Mouse (Mus musculus) right cerebral cortex, postnatal 10 days (tissue): Measurements from ENCODE around the gene Tfcp2l1.
A peak's percentile ranks its signal among the peaks of the same experiment; 100 is the strongest.
"Not testable (repeated sequence)": the region's sequence is repeated elsewhere in the genome, so short reads cannot be mapped to it uniquely, and the experiment has no call there.

Experiments used
- DNase-seq, 2 experiments: peaks; one replicate each; pipeline ENCODE4 v3.0.0; 2021; ENCODE audit warnings: low spot score in 2 of 2

The Tfcp2l1 gene

DNA sequence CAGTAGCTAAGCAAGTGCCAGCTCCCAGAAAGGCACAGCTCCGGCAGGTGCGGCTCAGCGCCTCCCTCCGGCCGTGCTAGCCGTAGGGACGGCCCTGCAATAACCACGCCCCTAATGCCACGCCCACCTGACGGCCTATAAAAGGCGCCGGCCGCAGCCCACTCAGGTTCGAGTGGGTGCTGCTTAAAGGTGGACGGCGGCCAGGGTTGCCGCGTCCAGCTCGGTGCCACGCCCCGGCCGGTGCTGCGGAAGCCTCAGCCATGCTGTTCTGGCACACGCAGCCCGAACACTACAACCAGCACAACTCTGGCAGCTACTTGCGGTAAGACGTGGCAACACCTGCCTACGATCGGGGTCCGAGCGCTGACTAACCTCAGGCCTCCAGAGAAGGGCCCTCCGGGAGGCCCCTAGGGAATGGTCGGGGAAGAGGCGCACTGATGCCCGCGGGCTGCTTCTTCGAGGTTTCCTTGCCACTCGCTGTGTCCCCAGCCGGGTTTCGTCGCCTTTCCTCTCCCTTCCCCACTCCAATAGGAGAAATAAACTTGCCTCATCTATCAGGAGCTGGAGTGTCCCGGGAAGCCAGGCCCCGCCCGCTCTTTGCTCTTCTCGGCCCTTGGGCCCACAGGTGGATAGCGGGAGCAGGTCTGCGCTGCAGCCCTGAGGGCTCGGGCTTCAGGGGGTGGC is at the start of gene Tfcp2l1:
Gene Tfcp2l1 (plus strand): TSS at position 165 of the 684 bp plus-strand sequence.
- peak; percentile 46 to 57 for DNase-seq

- no peak for DNase-seq
Measured at GRCm38 (mm10) chr1:118580174-118580702, 47.5 kb upstream of the Tfcp2l1 start.

DNA sequence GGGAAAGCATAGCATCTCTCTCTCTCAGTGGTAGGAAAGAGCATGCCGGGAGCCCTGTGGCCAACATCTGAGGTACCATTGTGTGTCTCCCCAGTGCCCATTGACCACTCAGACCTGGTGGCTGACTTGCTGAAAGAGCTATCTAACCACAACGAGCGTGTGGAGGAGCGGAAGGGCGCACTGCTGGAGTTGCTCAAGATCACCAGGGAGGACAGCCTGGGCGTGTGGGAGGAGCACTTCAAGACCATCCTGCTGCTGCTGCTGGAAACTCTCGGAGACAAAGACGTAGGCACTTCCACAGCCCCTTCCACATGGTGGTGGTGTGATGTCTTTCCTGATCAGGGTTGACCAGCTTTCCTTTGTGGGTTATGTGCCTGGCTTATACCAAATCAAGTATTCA is 46.6 kb upstream of the Tfcp2l1 start:
- DNase-seq, result no peak

DNA sequence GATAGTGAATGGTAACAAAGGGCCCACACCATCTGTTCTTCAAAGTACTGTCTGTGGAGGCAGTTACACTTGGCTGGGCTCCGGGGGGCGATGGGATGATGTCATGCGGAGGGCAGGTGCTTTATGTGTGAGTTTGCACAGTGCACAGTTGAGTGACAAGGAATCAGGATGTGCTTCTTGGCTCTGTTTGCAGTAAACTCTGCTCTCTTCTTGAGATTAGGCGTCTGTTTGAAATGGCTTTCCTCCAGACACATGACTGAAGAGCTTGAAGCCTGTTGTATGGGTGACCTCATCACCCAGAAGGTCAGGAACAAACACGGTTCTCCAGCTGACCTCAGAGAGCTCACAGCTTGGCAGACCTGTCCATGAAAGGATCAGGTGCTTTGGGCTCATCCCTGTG is 38.0 kb upstream of the Tfcp2l1 start:
- no peak for DNase-seq

DNA sequence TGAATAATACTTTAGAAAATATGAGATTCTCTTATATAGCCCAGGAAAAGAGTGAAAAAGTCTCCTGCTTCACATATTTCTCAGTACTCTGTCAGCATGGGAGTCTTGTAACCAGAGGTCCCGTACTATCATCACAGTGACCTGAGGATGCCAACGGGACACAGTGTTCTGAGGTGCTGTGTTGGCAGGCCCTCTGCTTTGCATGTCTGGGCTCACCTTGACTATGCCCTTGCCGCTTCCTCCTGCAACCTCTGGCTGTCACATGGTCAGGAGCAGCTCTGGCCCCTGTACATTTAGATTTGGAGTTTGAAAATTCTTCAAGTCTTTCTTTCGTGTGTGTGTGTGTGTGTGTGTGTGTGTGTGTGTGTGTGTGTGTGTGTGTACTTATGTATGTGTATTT is 34.8 kb upstream of the Tfcp2l1 start:
- no peak for DNase-seq

- DNase-seq, result no peak
Measured at GRCm38 (mm10) chr1:118595395-118595794, 32.4 kb upstream of the Tfcp2l1 start.

GRCm38 (mm10) chr1:118597475-118598213 is 30.1 kb upstream of the Tfcp2l1 start:
- no peak for DNase-seq

- DNase-seq, result no peak
Measured at GRCm38 (mm10) chr1:118598339-118598738, 29.4 kb upstream of the Tfcp2l1 start.

GRCm38 (mm10) chr1:118613631-118614183 is 14.0 kb upstream of the Tfcp2l1 start:
- DNase-seq, result no peak

GRCm38 (mm10) chr1:118621055-118621454 is 6.7 kb upstream of the Tfcp2l1 start:
- not testable (repeated sequence) for DNase-seq

DNA sequence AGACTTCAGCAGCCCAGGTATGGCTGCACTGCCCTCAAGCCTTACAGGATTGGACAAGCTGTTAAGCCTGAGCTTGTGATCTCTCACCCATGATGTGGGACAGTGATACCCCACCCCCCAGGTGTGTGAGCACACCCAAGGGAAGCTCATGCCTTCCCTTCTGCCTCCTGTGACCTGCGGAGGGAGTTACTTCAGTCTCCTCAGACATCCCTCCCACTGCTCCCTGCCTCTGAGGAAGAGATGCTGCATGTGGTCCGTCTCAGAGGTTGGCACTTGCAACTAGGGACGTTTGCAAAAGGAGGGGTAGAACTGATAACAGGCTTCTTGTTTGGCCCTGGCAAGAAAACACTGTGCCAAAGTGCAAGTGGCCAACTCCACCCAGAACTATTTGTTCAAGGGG is 4.9 kb upstream of the Tfcp2l1 start:
- DNase-seq, result no peak

GRCm38 (mm10) chr1:118625461-118625860 is 2.3 kb upstream of the Tfcp2l1 start:
- DNase-seq, result no peak

DNA sequence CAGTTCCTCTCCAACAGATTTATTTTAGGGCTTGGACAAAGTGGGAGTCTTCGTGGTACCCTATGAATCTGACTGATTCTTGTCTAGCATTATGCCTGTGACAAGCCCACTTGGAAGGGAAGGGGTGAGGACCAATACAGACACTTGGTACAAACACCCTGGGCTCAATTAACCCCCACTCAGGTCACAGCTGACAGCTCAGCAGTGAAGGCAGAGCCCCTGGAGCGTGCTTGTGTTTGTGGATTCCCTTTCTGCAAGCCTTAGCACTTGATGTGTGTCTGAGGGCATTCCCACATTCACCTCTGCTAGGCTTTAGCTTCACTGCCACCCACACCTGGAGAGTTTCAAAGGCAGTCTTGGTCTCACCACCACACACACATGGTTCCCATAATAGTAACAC is 1.8 kb upstream of the Tfcp2l1 start:
- DNase-seq, result no peak

- no peak for DNase-seq
Measured at GRCm38 (mm10) chr1:118626452-118626851, 1.3 kb upstream of the Tfcp2l1 start.

DNA sequence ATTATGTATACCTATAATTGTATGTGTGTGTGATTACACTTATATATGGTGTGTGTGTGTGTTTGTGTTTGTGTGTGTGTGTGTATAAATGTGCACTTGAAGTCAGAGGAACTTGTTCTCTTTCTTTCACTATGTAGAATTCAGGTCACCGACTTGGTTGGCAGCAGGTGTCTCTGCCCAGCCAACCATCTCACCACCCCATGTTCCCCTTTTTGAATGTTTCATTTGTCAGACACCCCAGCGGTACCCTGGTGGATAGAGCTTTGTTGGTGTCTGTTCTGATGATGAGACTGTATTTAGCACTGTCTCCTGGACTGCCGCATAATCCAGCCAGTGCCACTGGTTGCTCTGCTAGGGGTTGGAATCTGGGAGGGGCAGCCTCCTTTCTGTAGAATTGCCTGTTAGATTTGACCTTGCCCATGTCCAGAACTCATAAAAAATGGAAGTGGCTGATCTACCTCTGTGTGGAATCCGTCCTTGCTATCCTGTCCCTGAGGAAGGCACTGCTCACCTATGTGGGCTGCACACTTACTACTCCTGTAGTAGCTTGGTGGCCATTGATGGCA is 5.8 kb downstream of the Tfcp2l1 start:
- DNase-seq, result no peak

DNA sequence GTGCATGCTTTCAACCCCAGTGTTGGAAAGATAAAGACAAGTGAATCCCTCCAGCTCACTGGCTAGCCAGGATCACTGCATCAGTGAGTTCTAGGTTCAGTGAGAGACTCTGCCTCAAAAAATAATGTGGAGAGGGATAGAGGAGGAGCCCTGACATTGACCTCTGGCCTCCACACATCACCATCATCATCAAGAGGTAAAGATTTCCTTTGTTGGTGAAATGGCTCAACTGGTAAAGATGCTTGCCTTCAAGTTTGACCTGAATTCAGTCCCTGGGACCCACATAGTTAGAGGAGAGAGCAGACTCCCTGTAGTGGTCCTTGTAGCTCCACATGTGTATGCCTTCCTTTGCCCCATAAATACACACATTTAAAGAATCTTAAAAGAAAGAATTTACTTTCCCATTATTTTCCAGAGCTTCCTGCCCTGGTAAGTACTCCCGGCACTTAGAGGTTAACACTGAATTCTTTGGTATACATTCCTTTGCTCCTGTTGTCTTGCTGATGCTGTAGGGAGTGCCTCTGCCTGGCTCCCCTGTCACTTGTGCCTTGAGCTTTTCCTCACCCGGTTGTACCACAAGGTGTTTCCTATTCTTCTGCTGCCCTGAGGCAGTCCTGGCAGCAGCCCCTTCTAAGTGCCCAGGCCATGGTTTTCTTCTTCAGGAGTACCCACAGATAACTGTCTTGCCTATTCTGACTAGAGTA is 14.7 kb downstream of the Tfcp2l1 start:
- no peak for DNase-seq

DNA sequence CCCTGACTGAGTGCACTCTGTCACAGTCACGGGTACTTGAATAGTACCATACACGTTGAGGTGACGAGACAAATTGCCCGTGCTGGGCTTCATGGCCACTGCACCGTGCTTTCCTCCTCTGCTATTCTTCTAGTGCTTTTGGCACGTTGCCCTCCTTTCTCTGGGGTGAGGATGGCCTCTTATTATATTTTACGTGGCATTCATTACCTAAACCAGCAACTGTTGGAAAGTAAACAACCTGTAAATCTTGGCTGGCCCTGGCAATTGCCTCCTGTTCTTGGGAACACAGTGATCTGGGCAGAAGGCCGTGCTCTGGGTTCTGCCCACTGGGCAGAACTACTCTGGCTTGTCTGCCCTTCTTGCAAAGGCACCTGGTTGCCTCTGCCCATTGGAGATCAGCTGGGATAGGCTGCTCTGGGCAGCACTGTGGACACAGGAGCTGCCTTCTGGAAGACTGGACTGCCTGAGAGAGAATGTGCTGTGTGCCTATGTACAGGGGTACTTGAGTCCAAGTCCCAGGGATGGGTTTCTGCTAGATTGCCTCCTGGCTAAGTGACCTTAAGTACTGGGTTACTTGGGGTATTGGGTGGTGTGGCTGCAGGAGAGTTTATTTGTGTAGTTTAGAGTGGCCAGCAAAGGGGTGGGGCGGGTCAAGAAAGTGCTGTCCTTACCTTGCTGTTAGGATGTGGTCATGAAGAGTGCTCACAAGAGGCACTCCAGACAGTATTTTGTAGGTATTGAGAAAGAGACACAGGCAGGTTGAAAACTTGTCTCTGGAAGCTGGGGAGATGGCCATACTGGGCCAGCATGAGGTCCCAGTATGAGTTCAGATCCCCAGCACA is 15.6 kb downstream of the Tfcp2l1 start:
- no peak for DNase-seq

- DNase-seq, result no peak
Measured at GRCm38 (mm10) chr1:118645701-118646100, 18.0 kb downstream of the Tfcp2l1 start.

GRCm38 (mm10) chr1:118648015-118648414 is 20.3 kb downstream of the Tfcp2l1 start:
- DNase-seq, result no peak

GRCm38 (mm10) chr1:118649933-118650770 is 22.4 kb downstream of the Tfcp2l1 start:
- peak in 1 of 2 experiments; percentile 29 for DNase-seq
